Mouse (Mus musculus) NIH3T3 (cell line): ENCODE results near the gene Gm20741.

Experiments
- DNase-seq: peaks from one replicate; pipeline ENCODE4 v3.0.0-alpha.2; 2012; ENCODE audit warnings: low read depth

Gm20741 gene

DNA sequence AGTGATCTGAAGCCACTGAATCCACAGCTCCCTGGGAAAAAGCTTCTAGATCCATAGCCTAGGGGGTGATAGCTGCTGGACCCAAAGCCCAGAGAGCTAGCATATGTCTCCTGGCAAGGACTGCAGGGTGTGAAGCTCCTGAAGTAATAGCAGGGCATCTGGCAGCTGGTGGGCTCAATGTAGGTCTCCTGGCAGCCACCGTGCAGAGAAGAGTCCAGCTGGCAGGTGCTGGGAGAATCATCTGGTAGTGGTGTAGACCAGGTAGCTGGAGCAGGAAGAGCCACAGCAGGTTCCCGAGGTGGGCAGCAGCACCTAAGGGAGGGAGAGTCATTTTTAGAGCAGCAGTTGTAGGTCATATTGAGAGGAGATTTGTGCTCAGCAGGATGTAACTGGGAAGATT lies at the start of gene Gm20741:
Gm20741 (minus strand) TSS at position 394 of the 400 bp plus-strand sequence.
- DNase-seq: no peak

DNA sequence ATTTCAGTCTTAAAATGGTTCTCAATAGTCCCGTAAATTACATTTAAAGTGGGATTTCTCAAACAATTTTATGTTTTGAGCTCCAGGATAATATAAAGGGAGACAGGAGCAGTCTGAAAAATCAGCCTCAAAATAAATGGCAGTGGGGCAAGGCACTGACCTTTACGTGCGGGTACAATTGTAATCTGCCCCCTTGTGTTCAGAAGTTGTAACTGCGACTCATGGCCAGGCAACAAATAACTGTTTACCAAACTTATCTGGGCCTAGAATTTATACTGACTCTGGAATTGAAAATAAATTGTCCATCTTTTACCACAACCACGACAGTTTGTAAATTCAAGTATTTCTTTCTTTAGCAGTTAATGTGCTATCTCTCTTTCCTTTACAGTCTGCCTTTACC lies 39.4 kb upstream of the Gm20741 start:
- peak; percentile 17 for DNase-seq

GRCm38 (mm10) chr16:88848558-88848957 lies 36.5 kb upstream of the Gm20741 start:
- DNase-seq: no peak

- DNase-seq: no peak
Observed at GRCm38 (mm10) chr16:88847363-88847762, 35.3 kb upstream of the Gm20741 start.

GRCm38 (mm10) chr16:88826978-88827377 lies 15.0 kb upstream of the Gm20741 start:
- no peak for DNase-seq

DNA sequence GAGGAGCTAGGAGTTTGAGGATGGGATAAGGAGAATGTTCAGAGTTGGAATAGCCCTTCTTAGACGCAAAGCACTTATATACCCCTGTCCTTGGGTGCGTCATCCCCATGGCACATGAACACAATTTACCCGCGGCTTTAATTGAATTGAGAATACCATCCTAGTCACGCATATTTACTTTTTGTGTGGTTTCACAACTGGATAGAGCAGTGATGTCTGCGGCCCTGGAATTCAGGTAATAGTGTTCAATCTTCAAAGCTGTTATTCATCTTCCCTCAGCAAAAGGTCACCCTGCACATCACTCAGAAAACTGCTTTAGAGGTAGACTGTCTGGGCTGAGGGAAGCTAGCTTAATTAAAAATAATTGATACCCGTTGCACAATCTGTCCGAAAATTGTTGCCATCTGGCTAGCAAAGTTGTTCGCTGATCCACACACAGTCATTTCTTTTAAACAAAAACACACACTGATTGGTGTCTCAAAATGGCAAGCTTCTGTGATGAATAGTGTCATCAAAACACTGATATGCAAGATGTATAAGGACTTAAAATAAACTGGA lies 14.2 kb upstream of the Gm20741 start, which contains the start of gene Krtap14:
Krtap14 (minus strand) TSS at position 51 of the 558 bp plus-strand sequence.
- no peak for DNase-seq

DNA sequence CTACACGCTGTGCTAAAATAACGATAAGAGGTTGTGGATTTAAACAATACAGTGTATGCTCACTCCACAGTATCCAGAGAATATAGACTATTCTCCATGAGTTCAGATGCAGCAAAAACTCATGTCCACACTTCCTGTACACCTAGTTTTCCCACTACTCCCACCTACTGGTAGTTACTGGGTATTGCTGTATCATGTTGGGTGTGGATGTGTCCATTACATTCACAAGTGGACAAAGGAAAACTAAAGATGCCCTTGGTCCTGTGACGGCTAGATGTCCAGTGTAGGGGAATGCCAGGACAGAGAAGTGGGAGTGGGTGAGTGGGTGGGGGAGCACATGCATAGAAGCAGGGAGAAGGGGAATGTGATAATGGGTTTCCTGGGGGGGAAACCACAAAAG lies 11.7 kb upstream of the Gm20741 start:
- DNase-seq: peak; percentile 14

DNA sequence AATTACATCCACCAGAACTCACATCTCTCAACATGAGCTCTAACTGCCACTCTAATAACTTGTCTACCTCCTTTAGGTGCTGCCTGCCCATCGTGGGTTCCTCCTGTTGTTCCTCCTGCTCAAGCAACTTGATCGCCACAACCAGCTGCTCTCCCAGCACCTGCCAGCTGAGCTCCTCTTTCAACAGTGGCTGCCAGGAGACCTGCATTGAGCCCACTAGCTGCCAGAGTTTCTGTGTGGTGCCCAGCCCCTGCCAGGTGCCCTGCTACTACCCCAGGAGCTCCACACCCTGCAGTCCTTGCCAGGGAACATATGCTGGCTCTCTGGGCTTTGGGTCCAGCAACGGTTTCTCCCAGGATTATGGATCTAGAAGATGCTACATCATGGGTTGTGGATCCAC lies 8.0 kb upstream of the Gm20741 start, which contains the start of gene Krtap15:
Krtap15 (plus strand) TSS at position 150 of the 400 bp plus-strand sequence.
- DNase-seq: no peak

GRCm38 (mm10) chr16:88786786-88787185 lies 25.2 kb downstream of the Gm20741 start:
- DNase-seq: no peak

- DNase-seq: no peak
Observed at GRCm38 (mm10) chr16:88777596-88777995, 34.4 kb downstream of the Gm20741 start, which contains the start of gene Gm5965. Gene Gm5965 (plus strand): TSS chr16:88777896.

DNA sequence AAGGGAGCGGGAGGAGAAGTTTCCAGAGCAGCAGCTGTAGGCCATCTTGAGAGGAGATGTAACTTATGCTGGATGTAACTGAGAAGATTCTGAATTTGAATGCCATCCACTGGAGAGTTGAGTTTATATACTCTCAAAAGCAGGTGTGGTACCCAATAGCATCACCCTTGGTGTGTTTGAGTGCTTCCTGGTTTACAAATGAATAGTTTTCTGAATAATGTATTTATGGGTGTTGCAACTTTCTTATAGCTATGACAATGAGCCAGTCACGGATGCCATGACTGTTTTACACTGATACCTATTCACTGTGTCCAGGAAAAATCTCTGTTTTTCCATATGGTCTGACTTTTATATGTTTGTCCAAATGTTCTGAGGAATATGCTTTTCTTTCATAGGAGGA lies 37.9 kb downstream of the Gm20741 start, which contains the start of gene 2310057N15Rik:
2310057N15Rik (minus strand) TSS at position 101 of the 400 bp plus-strand sequence.
- no peak for DNase-seq
